Mouse (Mus musculus) fat pad, adult 2 months (tissue): Measurements from ENCODE around the gene Ptpn21.

Experiments
- DNase-seq: peaks from one replicate; pipeline ENCODE4 v3.0.0-alpha.2; 2011; ENCODE audit warnings: low read depth, low spot score; ENCODE audit errors: extremely low read depth

Gene Ptpn21

DNA sequence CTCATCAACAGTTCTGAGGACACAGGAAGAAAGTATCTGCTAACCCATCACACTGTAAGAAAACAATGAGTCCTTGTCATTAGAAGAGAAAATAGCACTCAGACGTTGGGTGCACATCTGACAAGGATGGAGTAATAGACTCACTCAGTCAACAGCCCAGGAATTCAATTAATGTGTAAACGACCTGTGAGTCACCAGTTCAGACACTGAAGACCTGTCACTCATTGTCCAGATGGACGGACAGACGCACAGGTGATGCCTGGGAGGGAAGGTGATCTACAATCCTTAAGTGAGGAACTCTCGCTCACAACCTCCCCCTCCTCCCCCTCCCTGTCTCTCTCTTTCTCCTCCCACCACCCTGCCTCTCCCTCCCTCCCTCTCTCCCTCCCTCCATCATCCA is 12.2 kb downstream of the Ptpn21 start:
- DNase-seq: no peak

- DNase-seq: no peak
Observed at GRCm38 (mm10) chr12:98724224-98724623, 13.0 kb downstream of the Ptpn21 start.

DNA sequence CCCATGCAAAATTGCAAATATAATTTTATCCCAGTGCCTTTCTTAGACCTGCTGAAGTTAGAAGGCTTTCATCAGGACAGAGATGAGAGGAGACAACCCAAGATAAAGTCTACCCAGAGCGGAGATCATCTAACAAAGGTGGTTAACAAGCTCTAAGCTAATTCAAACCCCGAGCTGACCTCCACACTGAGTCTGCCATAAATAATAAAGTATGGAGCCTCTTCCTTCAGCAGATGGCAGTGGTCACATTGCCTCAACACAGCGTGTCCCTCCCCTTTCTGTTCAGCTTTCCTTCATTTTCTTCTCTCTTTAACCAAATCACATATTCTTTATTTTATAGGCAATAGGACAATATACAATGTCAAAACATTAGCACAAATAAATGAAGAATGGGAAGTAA is 16.2 kb downstream of the Ptpn21 start:
- no peak for DNase-seq

GRCm38 (mm10) chr12:98720628-98721027 is 16.6 kb downstream of the Ptpn21 start:
- DNase-seq: no peak

- no peak for DNase-seq
Observed at GRCm38 (mm10) chr12:98716142-98716541, 21.1 kb downstream of the Ptpn21 start.

- DNase-seq: no peak
Observed at GRCm38 (mm10) chr12:98714757-98715156, 22.4 kb downstream of the Ptpn21 start.

DNA sequence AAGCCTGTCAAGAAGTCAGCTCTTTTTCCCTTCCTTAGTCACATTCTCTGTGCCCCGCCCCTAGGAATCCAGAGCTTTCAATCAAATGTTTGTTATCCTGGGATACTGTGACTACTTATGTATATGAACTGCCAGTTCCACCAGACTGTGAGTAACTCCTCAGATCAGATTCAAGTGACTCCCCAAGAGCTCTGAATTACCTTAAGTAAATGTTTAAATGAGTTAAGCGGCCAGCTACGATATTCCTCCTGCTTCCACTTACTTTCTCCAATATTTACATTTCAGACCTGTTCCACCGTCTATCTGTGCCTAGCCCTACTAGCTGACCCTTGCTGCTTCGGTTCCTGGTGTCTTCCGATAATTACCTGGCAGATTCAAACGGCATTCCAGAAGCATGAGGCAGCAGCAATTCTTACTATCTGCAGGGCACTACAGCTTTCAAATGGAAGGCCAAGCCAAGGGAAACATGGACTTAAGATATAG is 23.5 kb downstream of the Ptpn21 start:
- DNase-seq: peak; percentile 52

- no peak for DNase-seq
Observed at GRCm38 (mm10) chr12:98712819-98713218, 24.4 kb downstream of the Ptpn21 start.

GRCm38 (mm10) chr12:98703961-98704360 is 33.2 kb downstream of the Ptpn21 start:
- no peak for DNase-seq

- no peak for DNase-seq
Observed at GRCm38 (mm10) chr12:98703554-98703953, 33.7 kb downstream of the Ptpn21 start.

DNA sequence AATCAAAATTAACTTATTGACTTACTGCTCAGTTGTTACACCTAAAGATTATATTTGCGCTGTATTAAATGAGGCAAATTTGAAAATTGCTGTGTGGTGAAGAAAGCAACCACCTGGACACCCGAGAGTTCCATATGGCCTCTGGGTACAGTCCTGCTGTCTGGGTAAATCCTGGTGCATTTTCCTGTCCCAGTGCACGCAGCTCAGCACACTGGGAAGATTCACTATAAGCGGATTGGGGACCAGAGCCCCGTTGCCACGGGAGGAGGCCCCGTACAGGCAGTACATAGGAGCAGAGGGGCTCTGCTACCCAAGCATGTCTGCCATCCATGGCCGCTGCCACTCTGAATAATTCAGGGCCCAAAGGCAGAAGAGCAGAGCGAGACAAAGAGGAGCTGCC is 35.6 kb downstream of the Ptpn21 start:
- DNase-seq: no peak

DNA sequence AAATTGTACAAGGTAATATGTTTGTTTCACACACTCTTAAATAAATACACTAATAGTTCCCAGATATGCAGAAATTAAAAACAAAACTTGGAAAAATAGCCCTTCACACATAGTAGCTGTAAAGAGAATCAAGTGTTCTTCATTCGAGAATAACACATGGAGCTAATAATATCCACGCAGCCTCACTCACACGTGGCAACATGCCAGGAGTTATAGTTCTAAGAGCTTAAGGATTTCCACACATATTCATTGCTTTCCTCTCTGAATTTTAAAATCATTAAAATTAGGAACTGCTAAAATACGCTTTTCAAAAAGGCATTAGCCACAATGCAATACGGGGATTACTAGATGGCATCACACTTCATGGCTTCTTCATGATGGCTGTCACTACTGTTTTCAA is 40.0 kb downstream of the Ptpn21 start:
- no peak for DNase-seq

DNA sequence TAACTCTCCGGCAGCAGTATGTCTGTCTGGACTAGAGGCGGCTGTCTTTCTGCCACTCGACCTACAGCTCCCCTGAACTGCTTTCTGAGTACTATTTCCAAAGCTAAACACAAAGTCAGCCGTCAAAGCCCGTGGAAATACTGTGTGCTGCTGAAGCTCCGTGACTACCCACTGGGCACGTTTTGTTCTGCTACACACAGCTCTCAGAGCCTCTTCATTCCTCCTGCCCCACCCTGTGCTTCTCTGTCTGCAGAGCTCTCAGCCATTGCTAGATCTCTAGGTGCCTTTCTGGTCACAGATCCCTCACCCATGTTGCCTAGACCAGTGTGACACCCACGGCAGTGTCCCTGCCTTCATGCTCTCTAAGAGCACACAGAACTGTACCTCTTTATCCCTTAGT is 47.0 kb downstream of the Ptpn21 start:
- no peak for DNase-seq

- DNase-seq: no peak
Observed at GRCm38 (mm10) chr12:98683574-98683973, 53.6 kb downstream of the Ptpn21 start.

DNA sequence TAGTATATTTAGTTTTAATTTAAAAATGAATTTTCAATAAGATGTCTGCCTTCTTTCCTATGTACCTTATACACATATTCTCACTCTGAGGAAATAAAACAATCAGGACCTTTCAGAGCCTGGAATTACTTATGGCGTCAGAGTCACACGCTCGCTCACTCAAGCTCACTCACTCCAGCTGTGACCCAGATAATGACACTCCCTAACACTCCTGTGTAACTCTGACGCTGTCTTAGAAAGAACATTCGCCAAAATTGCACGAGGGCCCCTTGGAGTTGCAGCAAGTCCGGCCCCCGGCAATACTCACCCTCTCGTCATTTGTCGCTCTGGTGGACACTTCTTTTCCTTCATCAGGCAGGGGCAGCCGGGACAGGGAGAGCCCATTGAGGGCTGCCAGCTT is 54.0 kb downstream of the Ptpn21 start:
- DNase-seq: no peak

GRCm38 (mm10) chr12:98682196-98682595 is 55.0 kb downstream of the Ptpn21 start:
- DNase-seq: no peak

GRCm38 (mm10) chr12:98679906-98680305 is 57.3 kb downstream of the Ptpn21 start:
- no peak for DNase-seq

DNA sequence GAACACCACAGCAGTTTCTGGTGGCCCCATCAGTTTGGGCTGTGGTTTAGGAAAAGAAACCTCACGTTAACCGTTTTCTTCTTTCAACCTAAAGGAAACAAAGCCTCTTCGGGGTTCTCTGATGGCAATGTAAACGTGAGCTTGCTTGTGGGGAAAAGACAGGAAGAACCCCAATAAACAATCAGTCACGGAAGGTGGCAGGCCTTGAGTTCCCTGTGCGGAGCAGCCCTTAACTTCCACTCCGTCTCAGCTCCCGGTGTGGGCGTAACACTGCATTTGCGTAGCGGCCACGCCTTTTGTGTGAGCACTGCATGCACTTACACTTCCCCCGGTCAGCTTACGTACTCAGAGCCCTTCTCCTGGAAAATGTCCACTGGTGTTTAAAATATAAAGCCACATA is 59.9 kb downstream of the Ptpn21 start:
- no peak for DNase-seq

GRCm38 (mm10) chr12:98676861-98677260 is 60.3 kb downstream of the Ptpn21 start:
- no peak for DNase-seq

DNA sequence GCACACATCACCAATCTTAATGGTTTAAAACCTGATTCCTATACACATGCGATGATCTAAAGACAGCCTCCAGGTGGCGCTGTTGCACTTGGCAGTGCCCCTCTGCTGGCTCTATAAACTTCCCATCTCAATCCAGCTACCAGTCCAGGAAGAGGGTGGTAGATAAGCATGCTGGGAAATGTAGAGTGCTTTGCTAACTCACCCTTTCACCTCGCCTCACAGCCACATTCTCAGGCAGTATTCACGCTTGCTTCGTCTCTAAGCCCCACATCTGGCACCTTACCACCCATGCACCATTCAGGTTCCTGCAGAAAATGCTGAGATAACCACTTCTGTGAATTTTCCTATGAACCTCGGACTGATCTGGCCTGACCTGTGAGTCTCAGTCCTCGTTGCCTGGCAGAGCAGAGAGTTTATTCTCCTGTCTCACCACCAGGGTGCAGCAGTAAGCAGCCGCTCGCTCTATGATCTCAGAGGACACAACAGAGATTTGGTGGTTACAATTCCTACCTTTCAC is 62.5 kb downstream of the Ptpn21 start:
- no peak for DNase-seq

- DNase-seq: no peak
Observed at GRCm38 (mm10) chr12:98673879-98674278, 63.3 kb downstream of the Ptpn21 start.

DNA sequence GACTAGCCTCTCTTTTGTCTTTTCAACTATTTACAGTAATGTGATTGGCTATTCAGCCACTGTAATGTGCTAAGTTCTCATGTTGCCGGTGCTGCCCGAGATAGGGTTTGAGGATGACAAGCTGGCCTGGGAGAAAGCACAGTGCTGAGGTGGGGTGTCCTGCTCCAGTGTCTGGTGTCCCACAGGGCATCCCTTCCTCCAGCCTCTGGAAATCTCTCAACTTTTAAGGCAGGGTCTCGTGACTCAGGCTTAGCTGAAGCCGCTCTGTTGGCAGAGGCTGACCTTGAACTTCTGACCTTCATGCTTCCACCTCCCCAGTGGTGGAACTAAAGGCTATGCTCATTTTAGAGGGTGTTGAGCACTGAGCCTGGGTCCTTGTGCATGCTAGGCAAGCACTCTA is 66.8 kb downstream of the Ptpn21 start:
- no peak for DNase-seq

DNA sequence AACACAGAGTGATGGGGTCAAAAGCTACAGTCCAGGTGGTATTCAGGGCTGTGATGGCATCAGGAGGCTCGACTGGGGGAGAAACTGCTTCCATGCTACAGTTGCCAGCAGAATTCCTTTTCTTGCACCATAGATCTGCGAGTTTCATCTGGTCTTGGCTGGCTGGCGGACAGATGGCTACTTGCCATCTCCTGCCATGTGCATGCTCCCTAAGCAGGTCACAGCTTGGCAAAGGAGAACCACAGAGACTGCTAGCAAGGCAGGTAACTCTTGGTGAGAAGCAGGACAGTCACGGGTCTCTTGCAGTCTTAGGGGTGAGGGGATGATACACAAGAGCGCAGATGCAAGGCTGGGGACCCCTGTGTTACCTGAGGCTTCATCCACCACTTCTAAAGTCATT is 67.3 kb downstream of the Ptpn21 start:
- peak; percentile 62 for DNase-seq

GRCm38 (mm10) chr12:98669086-98669485 is 68.1 kb downstream of the Ptpn21 start:
- no peak for DNase-seq
